ENCODE assay signal across 13 mouse cellular contexts in the genomic region with DNA sequence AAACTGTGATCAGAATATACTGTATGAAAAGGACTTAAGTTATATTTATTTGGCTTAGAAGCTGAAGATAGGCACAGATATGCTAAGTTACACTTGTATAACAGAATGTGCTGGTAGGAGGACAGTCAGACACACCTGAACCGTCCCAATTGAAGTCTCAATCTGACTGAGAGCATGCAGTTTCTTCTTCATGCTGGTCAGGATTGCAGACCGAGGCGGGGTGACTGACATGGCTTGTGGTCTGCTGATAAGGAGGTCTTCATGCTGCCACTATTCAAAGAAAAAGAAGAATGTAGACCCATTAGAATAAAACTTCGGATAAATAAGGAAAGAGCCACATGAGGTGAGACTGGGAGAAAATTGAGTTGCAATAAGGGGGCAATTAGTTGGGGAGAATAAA.
"Had no signal": no experiment of that assay in that cellular context is flagged by ENCODE, and none has a peak within 500 bp of the region (broad histone marks: within the 10 kb centered on the region; RNA-seq: fewer than 3 reads in every experiment).

No protein-coding gene starts in this region.

- H3K27ac ChIP-seq: limb, embryonic 15.5 days; midbrain, embryonic 12.5 days; stomach, postnatal 0 days had no signal

- H3K27me3 ChIP-seq: limb, embryonic 15.5 days; megakaryocyte, embryonic 14.5 days; midbrain, embryonic 12.5 days had no signal

- H3K9ac ChIP-seq: limb, embryonic 15.5 days; lung, embryonic 14.5 days; midbrain, embryonic 12.5 days had no signal

- ATAC-seq: intestine, postnatal 0 days; midbrain, embryonic 16.5 days had no signal

- H3K4me2 ChIP-seq: limb, embryonic 15.5 days; lung, embryonic 14.5 days; midbrain, embryonic 12.5 days had no signal

- H3K4me1 ChIP-seq: limb, embryonic 15.5 days; megakaryocyte, embryonic 14.5 days; midbrain, embryonic 12.5 days had no signal

- H3K4me3 ChIP-seq: limb, embryonic 15.5 days; megakaryocyte, embryonic 14.5 days; midbrain, embryonic 12.5 days had no signal

- DNase-seq: kidney, adult 8-10 months; kidney, postnatal 10 days; kidney, postnatal 4 days; lung, embryonic 14.5 days; lung, postnatal 10 days; lung, postnatal 4 days; thymus, postnatal 4 days had no signal

- H3K9me3 ChIP-seq: limb, embryonic 15.5 days; megakaryocyte, embryonic 14.5 days; midbrain, embryonic 12.5 days had no signal
